Mouse (Mus musculus) limb, embryonic 11.5 days (tissue): ENCODE data around the gene Cdk5r2. TPM values are rescaled to one million over a fixed set of nuclear protein-coding genes. Genes with fewer than 3 reads are reported as not detected.

Source experiments
- ATAC-seq: fragments of 200-750 bp; cut with Nextera tagmentation; 2 replicates; pipeline ENCODE4 v1.8.0; 2017; ENCODE audit warnings: low read depth; ENCODE audit not compliant: insufficient number of reproducible peaks, low FRiP score, low TSS enrichment
- DNase-seq: peaks from one replicate; pipeline ENCODE4 v3.0.0-alpha.2; 2015; ENCODE audit warnings: low spot score
- H3K27ac ChIP-seq: fragments of 300-500 bp; sonication (generic); replicated peaks from 2 replicates; pipeline ENCODE4 v1.5.1; 2014; ENCODE audit warnings: low read depth, mild to moderate bottlenecking, low read length
- H3K27me3 ChIP-seq: fragments of 300-500 bp; sonication (generic); 2 replicates; pipeline ENCODE4 v1.6.1; 2014; ENCODE audit warnings: mild to moderate bottlenecking, low read length, mixed read lengths; ENCODE audit not compliant: control insufficient read depth, insufficient read depth
- H3K36me3 ChIP-seq: fragments of 300-500 bp; sonication (generic); 2 replicates; pipeline ENCODE4 v1.6.1; 2014; ENCODE audit warnings: mild to moderate bottlenecking, low read length, moderate library complexity, mixed read lengths; ENCODE audit not compliant: control insufficient read depth, insufficient read depth
- H3K4me1 ChIP-seq: fragments of 300-500 bp; sonication (generic); 2 replicates; pipeline ENCODE4 v1.6.1; 2014; ENCODE audit warnings: low read length, mixed read lengths; ENCODE audit not compliant: control insufficient read depth, insufficient read depth
- H3K4me2 ChIP-seq: fragments of 300-500 bp; sonication (generic); 2 replicates; pipeline ENCODE4 v1.6.1; 2014; ENCODE audit warnings: low read depth, mild to moderate bottlenecking, moderate library complexity; ENCODE audit not compliant: severe bottlenecking
- H3K4me3 ChIP-seq: fragments of 300-500 bp; sonication (generic); 2 replicates; pipeline ENCODE4 v1.5.1; 2014; ENCODE audit warnings: low read depth, low read length
- H3K9ac ChIP-seq: fragments of 300-500 bp; sonication (generic); 2 replicates; pipeline ENCODE4 v1.6.1; 2014; ENCODE audit warnings: mild to moderate bottlenecking, low read length
- H3K9me3 ChIP-seq: fragments of 300-500 bp; sonication (generic); 2 replicates; pipeline ENCODE4 v1.6.1; 2016; ENCODE audit warnings: low read length; ENCODE audit not compliant: control insufficient read depth
- WGBS: fragments of 180-500 bp; shearing (Covaris S2); extraction: QIAGEN DNeasy Blood & Tissue Kit; methylation state at CpG from one replicate; pipeline ENCODE4 v1.1.7; 2014; 5-methylcytosine and 5-hydroxymethylcytosine counted together
- polyA plus RNA-seq: library from polyadenylated mRNA; unstranded; fragments of >200 nt; fragmentation: Nextera tagmentation; extraction: Ambion mirVana; gene quantifications from 2 replicates; pipeline ENCODE4 v1.2.1, GENCODE M21; 2014

Cdk5r2 gene
- polyA plus RNA-seq, 1 experiment from 2014 or later: not detected

GRCm38 (mm10) chr1:74891513-74891912 lies 36.8 kb downstream of the Cdk5r2 start:
- peaks cover 80% of the 10 kb centered on the region for H3K27me3 ChIP-seq
- no peaks in the 10 kb centered on the region for H3K36me3 ChIP-seq
- 0% methylated on average over 8 of the region's 8 CpGs for WGBS
- no peak overlapping the region for H3K4me2 ChIP-seq
- H3K9me3 ChIP-seq: no peaks in the 10 kb centered on the region
- no peak for ATAC-seq
- H3K4me1 ChIP-seq: no peaks in the 10 kb centered on the region
- no peak overlapping the region for H3K4me3 ChIP-seq
- DNase-seq: peak; percentile 86
- H3K27ac ChIP-seq: no peak overlapping the region
- no peak overlapping the region for H3K9ac ChIP-seq

- ATAC-seq (no peak), DNase-seq (no peak)
- Histone ChIP-seq H3K9ac (no peak overlapping the region), H3K4me1 (no peaks in the 10 kb centered on the region), H3K36me3 (no peaks in the 10 kb centered on the region), H3K4me2 (no peak overlapping the region), H3K27me3 (peaks cover 80% of the 10 kb centered on the region), H3K9me3 (no peaks in the 10 kb centered on the region; the same call in 1 of the 2 replicates), H3K27ac (no peak overlapping the region), H3K4me3 (no peak overlapping the region)
- 2% methylated on average over 39 of the region's 39 CpGs for WGBS
Measured at GRCm38 (mm10) chr1:74892351-74893133, 37.8 kb downstream of the Cdk5r2 start.

- peaks cover 81% of the 10 kb centered on the region for H3K27me3 ChIP-seq
- no peak within 1 kb of the TSS for H3K4me3 ChIP-seq
- DNase-seq (peak; percentile 81), ATAC-seq (no peak)
- H3K27ac ChIP-seq: no peak within 1 kb of the TSS
- H3K4me1 ChIP-seq: peaks cover 7% of the 10 kb centered on the region
- H3K36me3 ChIP-seq: no peaks in the 10 kb centered on the region
- H3K9ac ChIP-seq: no peak within 1 kb of the TSS
- no peaks in the 10 kb centered on the region; the same call in 1 of the 2 replicates for H3K9me3 ChIP-seq
- no peak within 1 kb of the TSS for H3K4me2 ChIP-seq
- 2% methylated on average over 25 of the region's 25 CpGs for WGBS
Measured at GRCm38 (mm10) chr1:74893134-74893855, 38.6 kb downstream of the Cdk5r2 start, which contains the start of gene Cryba2. Gene Cryba2, minus strand, starts transcription at chr1:74893143.

- WGBS: 18% methylated on average over 4 of the region's 4 CpGs
- no peaks in the 10 kb centered on the region for H3K36me3 ChIP-seq
- H3K27me3 ChIP-seq: peaks cover 85% of the 10 kb centered on the region
- DNase-seq (peak; percentile 80), ATAC-seq (no peak)
- H3K4me3 ChIP-seq: no peak overlapping the region
- no peak overlapping the region for H3K27ac ChIP-seq
- no peak overlapping the region for H3K9ac ChIP-seq
- H3K9me3 ChIP-seq: no peaks in the 10 kb centered on the region; the same call in 1 of the 2 replicates
- peaks cover 13% of the 10 kb centered on the region for H3K4me1 ChIP-seq
- H3K4me2 ChIP-seq: no peak overlapping the region
Measured at GRCm38 (mm10) chr1:74894966-74895365, 40.2 kb downstream of the Cdk5r2 start.

- Histone ChIP-seq H3K9me3 (no peaks in the 10 kb centered on the region; the same call in 1 of the 2 replicates), H3K9ac (no peak overlapping the region), H3K27me3 (peaks cover 85% of the 10 kb centered on the region), H3K4me2 (no peak overlapping the region), H3K4me3 (no peak overlapping the region), H3K4me1 (peaks cover 18% of the 10 kb centered on the region), H3K36me3 (no peaks in the 10 kb centered on the region), H3K27ac (no peak overlapping the region)
- 3% methylated on average over 7 of the region's 7 CpGs for WGBS
- DNase-seq: peak; percentile 36
- 0 out of 2 replicates have a peak, but pooled peaks have one; percentile 16 for ATAC-seq
Measured at GRCm38 (mm10) chr1:74897976-74898375, 43.2 kb downstream of the Cdk5r2 start.

- ATAC-seq (no peak), DNase-seq (peak; percentile 40)
- no peak overlapping the region for H3K27ac ChIP-seq
- H3K4me2 ChIP-seq: no peak overlapping the region
- no peak overlapping the region for H3K9ac ChIP-seq
- peaks cover 76% of the 10 kb centered on the region for H3K27me3 ChIP-seq
- no peaks in the 10 kb centered on the region; the same call in 1 of the 2 replicates for H3K9me3 ChIP-seq
- WGBS: 4% methylated on average over 6 of the region's 10 CpGs
- peaks cover 18% of the 10 kb centered on the region for H3K4me1 ChIP-seq
- no peaks in the 10 kb centered on the region for H3K36me3 ChIP-seq
- H3K4me3 ChIP-seq: no peak overlapping the region
Measured at GRCm38 (mm10) chr1:74898656-74899431, 44.1 kb downstream of the Cdk5r2 start.

GRCm38 (mm10) chr1:74900341-74901285 lies 45.9 kb downstream of the Cdk5r2 start:
- no peak overlapping the region for H3K9ac ChIP-seq

More at GRCm38 (mm10) chr1:74900341-74901285, 45.9 kb downstream of the Cdk5r2 start:
- H3K9me3 ChIP-seq: no peaks in the 10 kb centered on the region; the same call in 1 of the 2 replicates
- WGBS: under 1% methylated on average over 64 of the region's 66 CpGs
- H3K4me2 ChIP-seq: peak overlapping the region; percentile 59
- peaks cover 18% of the 10 kb centered on the region for H3K4me1 ChIP-seq
- H3K4me3 ChIP-seq: peak overlapping the region; percentile 17
- peak; percentile 57 for DNase-seq
- H3K36me3 ChIP-seq: no peaks in the 10 kb centered on the region
- ATAC-seq: no peak
- peaks cover 69% of the 10 kb centered on the region for H3K27me3 ChIP-seq
- no peak overlapping the region for H3K27ac ChIP-seq
